Comparison of ENCODE assay signal across 26 mouse cellular contexts in genomic region chr5:64384546-64384945, GRCm38 (mm10).
DNase-seq lines count a peak whose midpoint lies in the region; ATAC-seq lines count a peak whose summit lies in the region.
"Had no signal": no experiment of that assay in that cellular context is flagged by ENCODE, and none has a peak within 500 bp of the region (broad histone marks: within the 10 kb centered on the region; RNA-seq: fewer than 3 reads in every experiment).

No protein-coding gene starts in this region.

- H3K4me3 ChIP-seq in limb, embryonic 13.5 days = no peak overlapping the region
- H3K4me3 ChIP-seq in intestine, embryonic 15.5 days (replicated peaks) = no peak overlapping the region
- H3K4me3 ChIP-seq: forebrain, embryonic 15.5 days; layer of hippocampus, adult 2 months; midbrain, embryonic 13.5 days; neural tube, embryonic 13.5 days had no signal

- no peak overlapping the region for H3K4me2 ChIP-seq in limb, embryonic 13.5 days (replicated peaks)
- no peak overlapping the region for H3K4me2 ChIP-seq in intestine, embryonic 15.5 days (replicated peaks)
- H3K4me2 ChIP-seq: forebrain, embryonic 15.5 days; heart, embryonic 11.5 days; hindbrain, embryonic 14.5 days; liver, embryonic 11.5 days; midbrain, embryonic 13.5 days; neural tube, embryonic 13.5 days had no signal

- WGBS in limb, embryonic 13.5 days = 35% methylated on average over 6 of the region's 6 CpGs
- 85% methylated on average over 6 of the region's 6 CpGs for WGBS in intestine, embryonic 15.5 days

- H3K9me3 ChIP-seq in limb, embryonic 13.5 days = no peaks in the 10 kb centered on the region
- no peaks in the 10 kb centered on the region for H3K9me3 ChIP-seq in intestine, embryonic 15.5 days
- H3K9me3 ChIP-seq: forebrain, embryonic 15.5 days; G1E; midbrain, embryonic 13.5 days; neural tube, embryonic 13.5 days had no signal

- H3K4me1 ChIP-seq in limb, embryonic 13.5 days = peaks cover 59% of the 10 kb centered on the region
- peaks cover 31% of the 10 kb centered on the region for H3K4me1 ChIP-seq in intestine, embryonic 15.5 days (replicated peaks)

- no peak overlapping the region for H3K9ac ChIP-seq in limb, embryonic 13.5 days
- no peak overlapping the region for H3K9ac ChIP-seq in intestine, embryonic 15.5 days
- H3K9ac ChIP-seq: forebrain, embryonic 15.5 days; hindbrain, embryonic 14.5 days; midbrain, embryonic 13.5 days; neural tube, embryonic 13.5 days had no signal

- 0 out of 2 replicates have a peak overlapping the region, but pooled peaks have one; percentile 10 for H3K27ac ChIP-seq in limb, embryonic 13.5 days
- H3K27ac ChIP-seq in intestine, embryonic 15.5 days = no peak overlapping the region
- H3K27ac ChIP-seq: forebrain, embryonic 15.5 days; hindbrain, embryonic 14.5 days; layer of hippocampus, adult 2 months; midbrain, embryonic 13.5 days; neural tube, embryonic 13.5 days had no signal

- ATAC-seq in limb, embryonic 13.5 days (ENCODE audit: low FRiP score, low read depth) = no peak
- no peak for ATAC-seq in intestine, embryonic 15.5 days
- ATAC-seq: forebrain, embryonic 15.5 days; midbrain, embryonic 13.5 days; Patski had no signal

- DNase-seq in adrenal gland, postnatal 10 days = peak; percentile 1
- DNase-seq in adrenal gland, postnatal 36 days = no peak
- peak; percentile 61 for DNase-seq in heart, adult 11 months
- no peak for DNase-seq in heart, postnatal 36 days
- peak; percentile 33 for DNase-seq in testis, postnatal 10 days (ENCODE audit: low spot score)
- DNase-seq in testis, postnatal 14 days (ENCODE audit: low spot score) = no peak
- DNase-seq: cerebellum, adult 9-10 months; cerebellum, postnatal 36 days; kidney, adult 11 months; kidney, postnatal 36 days; left cerebral cortex, postnatal 4 days; lung, postnatal 4 days; right cerebral cortex, postnatal 4 days; thymus, postnatal 14 days had no signal

- H3K36me3 ChIP-seq in limb, embryonic 13.5 days = no peaks in the 10 kb centered on the region
- H3K36me3 ChIP-seq in intestine, embryonic 15.5 days = no peaks in the 10 kb centered on the region
- H3K36me3 ChIP-seq: forebrain, embryonic 15.5 days; G1E; midbrain, embryonic 13.5 days; neural tube, embryonic 13.5 days had no signal

- H3K27me3 ChIP-seq in limb, embryonic 13.5 days = no peaks in the 10 kb centered on the region
- no peaks in the 10 kb centered on the region for H3K27me3 ChIP-seq in intestine, embryonic 15.5 days (replicated peaks)
- H3K27me3 ChIP-seq: CH12.LX; forebrain, embryonic 15.5 days; Patski had no signal

- intact Hi-C loops in heart, postnatal 36 days (cut with DNase I) = loop anchor here (5.0 kb wide), 1 partner anchor 298 kb away; no protein-coding TSS in a partner anchor

Comparison
In these comparisons a context has a peak if more than half of its experiments do, and no peak if none do; other contexts are left out.
1. DNase-seq: peak in adrenal gland, postnatal 10 days (single experiment), heart, adult 11 months (single experiment) and testis, postnatal 10 days (single experiment); none in adrenal gland, postnatal 36 days (0 of 2), heart, postnatal 36 days (0 of 2) and testis, postnatal 14 days (single experiment).